Mouse (Mus musculus) B cell, adult 2 months (primary cell): ENCODE results near the gene Gal3st2b.
"Not testable (repeated sequence)": the region's sequence is repeated elsewhere in the genome, so short reads cannot be mapped to it uniquely, and the experiment has no call there.

ENCODE experiments used
- DNase-seq, 2 experiments: peaks; one replicate each; pipeline ENCODE4 v3.0.0; 2022

Gal3st2b gene

DNA sequence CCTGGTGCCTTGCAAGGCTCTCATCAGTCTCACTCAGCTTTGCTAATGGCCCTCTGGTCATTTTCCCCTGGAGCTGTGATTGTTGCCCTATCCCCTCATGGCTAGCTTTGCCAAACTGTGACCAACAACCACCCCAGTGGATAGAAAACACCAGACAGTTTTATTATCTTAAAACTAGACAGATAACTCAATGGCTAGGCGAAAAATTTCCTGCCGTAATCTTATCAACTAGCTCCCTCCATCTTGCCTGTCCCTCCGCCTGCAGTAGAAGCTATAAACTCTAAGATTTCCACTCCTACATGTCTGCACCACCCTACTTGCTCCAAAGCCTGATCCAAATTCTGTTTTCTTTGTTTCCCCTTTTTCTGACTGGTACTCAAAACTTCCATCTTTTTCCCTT is 68.1 kb downstream of the Gal3st2b start:
- no peak for DNase-seq

DNA sequence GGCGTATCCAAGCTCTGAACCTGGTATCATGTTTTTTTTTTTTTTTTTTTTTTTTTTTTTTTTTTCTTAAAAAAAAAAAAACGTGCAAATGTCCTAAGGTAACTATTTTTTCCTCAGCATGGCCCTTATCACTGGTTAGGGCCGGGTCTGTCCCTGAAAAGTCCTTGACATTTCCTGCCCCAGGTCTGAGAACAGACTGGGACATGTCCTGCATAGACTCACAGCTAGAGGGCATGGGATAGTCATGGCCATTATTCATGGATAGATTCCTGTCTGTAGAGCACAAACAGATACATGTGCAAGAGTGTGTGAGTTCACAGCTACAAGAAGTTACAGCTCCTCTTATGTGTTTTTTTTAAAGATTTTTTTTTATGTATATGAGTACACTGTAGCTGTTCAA is 70.7 kb downstream of the Gal3st2b start:
- DNase-seq = no peak

DNA sequence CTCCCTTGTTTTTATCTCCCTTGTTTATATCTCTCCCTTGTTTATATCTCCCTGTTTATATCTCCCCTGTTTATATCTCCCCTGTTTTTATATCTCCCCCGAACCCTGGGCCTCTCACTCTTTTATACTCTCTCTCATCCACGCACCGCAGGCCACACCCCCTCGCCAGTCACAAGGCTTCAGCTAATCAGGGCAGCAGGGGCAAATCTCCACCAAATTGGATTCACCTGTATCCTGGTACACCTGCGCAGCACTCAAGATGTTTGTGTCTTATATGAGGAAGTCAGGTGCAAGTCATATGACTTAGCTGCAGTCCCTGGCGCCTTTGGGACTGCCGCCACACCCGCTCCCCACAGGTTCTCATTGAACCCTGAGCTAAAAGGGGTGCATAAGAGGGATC is 72.1 kb downstream of the Gal3st2b start, which contains the start of gene Gal3st2c:
Gal3st2c (plus strand) TSS at position 301 of the 400 bp plus-strand sequence.
- not testable (repeated sequence) for DNase-seq

DNA sequence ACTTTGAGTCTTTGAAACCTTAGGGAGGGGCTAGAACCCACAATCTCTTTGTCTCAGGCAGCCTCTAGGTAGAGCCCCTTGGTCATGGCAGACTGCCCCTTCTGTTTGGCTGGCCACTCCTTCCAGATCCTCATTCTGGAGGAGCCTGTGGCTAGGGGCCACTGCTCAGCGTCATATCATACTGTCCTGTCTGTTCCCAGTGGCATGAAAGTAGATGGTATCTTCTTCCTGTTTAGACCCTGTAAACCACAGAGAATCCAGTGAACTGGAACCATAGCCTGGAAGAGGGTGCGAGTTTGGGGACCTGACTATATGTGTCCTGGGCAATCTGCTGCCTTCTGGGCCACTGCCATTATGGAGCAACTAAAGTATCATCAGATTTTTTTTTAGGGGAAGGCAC is 73.0 kb downstream of the Gal3st2b start:
- not testable (repeated sequence) for DNase-seq

DNA sequence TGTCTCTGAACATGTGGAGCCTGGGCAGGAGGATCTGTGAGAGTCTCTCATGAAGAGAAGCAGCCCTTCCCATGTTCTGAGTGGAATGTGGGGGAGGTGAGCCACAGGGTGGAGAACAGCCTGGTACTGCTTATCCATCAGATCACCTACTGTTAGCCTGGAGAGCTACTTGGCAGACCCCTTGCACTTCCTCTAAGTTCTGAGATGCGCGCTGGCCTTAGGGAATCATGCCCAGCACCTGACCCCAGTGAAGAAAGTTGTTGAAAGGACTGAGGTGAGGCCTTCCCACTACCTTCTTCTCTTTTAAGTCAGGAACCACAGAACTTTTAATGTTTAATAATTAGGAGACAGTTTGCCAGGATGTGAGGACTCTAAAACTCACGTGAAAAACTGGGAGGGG is 73.4 kb downstream of the Gal3st2b start:
- DNase-seq = not testable (repeated sequence)
